Mouse (Mus musculus) heart, adult 11 months (tissue): Measurements from ENCODE around the gene Pknox2.

Source experiments
- DNase-seq: peaks from one replicate; pipeline ENCODE4 v3.0.0; 2022

Gene Pknox2

DNA sequence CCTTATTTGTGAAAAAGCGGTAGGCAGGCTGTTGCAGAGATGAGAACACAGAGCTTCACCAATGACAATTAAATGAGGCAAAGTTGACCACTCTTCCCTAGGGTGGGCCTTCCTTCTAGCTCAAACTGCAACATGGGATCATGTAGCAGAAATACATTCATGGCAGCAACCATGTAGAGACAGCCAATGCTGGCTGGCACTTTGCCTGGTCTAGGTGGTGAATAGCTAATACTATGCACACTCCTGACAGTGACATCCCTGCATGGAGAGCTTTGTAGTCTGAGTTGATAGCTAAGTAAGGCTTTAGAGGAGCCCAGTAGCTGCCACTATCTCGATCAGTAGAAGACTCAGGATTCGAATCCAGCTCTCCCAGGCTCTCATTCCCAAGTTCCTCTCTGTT, 48.6 kb downstream of the Pknox2 start:
- no peak for DNase-seq

- DNase-seq: peak; percentile 95
Observed at GRCm38 (mm10) chr9:37094230-37094990, 52.8 kb downstream of the Pknox2 start.

DNA sequence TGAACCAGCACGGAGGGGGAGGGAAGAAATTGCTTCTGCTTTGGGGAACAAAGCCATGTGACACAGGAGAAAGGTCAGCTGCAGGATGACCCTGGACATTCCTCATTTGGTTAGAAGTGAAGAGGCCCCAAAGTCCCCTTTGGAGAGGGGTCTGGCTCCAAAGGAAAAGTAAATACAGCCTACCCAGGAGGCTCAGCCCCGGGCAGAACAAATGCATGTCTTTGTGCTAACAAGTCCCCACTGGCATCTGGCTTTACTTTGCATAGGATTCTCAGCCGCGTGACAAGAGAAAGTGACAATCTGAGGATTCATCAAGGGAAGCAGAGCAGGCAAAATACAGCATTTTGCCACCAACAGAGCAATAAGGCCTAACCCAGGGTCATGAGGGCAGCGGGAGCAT, 54.1 kb downstream of the Pknox2 start:
- no peak for DNase-seq

DNA sequence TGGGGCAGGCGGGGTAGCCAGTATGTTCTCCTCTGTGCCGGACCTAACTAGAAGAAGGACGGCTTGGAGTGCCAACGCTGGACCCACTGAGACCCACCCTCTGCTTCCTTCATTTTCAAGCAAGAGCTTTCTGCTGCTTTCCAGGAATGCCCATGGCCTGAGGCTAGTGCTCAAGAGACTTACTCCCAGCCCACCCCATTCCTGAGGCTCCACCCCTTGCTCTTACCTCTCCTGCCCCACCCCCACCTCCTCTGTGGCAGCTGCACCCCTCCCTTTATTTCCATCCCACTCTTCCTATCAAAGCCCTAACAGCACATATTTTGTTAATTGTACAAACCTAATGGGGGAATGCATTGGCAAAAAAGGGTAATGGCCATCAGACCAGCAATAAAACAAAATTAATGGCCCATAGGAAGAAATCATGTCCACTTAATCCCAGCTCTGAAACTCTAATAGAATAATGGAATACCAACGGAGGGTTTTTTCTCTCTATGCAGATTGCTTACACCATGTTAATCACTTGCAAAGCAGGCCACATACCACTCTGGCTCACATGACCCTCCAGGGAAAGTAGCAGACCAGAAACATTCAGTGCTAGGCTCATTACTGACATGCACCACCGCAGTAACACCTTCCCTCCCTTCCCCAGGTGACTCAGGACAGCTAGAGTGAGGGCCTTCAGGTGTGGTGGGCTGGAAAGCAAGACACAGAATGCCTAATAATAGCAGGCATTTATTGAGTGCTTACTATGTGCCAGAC, 57.1 kb downstream of the Pknox2 start:
- no peak for DNase-seq

- DNase-seq: peak; percentile 95
Observed at GRCm38 (mm10) chr9:37085370-37085769, 61.8 kb downstream of the Pknox2 start.

DNA sequence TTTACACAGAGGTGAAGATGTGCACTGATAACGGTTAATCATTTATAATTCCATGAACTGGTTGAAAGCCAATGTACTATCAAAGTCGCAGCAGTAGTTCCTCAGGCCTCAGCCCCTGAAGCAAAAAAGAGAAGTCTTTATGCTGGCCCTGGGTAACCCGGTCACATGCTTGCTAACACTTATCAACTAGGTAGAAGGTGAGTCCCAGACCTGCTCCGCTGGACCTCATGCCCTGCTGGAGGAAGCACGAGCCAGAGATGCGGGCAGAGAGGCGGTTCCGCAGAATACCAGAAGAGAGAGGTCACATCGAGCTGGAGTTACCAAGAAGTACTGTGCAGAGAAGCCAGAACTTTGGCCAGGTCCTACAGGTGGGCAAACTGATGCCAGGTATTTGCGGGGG, 65.0 kb downstream of the Pknox2 start:
- DNase-seq: no peak

DNA sequence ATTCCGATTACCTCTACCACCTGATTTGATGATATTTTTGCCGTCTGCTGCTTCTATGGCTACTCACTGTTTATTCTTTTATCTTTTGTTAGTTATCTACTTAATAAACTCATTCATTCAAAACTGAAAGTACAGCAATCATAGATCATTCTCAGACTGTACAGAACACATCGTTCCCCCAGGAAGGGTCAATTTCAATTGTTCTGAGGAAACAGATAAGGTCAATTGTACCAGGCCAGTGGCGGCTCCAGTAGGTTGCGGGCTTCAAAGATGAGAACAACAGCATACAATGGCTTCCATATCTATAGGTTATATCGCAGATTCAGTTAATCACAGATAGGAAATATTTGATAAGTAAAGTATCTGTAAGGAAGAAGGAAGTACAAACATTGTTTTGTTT, 66.9 kb downstream of the Pknox2 start:
- no peak for DNase-seq

- no peak for DNase-seq
Observed at GRCm38 (mm10) chr9:37077063-37077418, 70.2 kb downstream of the Pknox2 start.

- DNase-seq: no peak
Observed at GRCm38 (mm10) chr9:37076386-37077062, 70.7 kb downstream of the Pknox2 start.

DNA sequence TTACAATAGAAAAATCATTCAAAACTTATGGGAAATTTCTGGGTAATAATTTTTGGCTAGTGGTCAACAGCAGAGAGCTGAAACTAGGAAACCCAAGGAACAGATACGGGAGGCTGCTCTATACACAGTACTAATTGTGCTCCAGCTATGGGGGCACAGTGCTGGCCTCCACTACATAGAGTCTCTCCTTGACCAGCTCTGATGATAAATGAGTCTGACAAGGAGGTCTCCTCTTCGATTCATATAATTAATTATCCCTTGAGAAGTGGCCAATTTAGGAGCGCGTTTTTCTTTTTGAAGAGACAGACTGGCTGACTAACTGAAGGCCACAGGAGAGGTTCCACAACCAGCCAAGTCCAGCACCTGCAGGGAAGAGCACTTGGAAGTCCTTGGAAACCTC, 71.3 kb downstream of the Pknox2 start:
- DNase-seq: no peak

DNA sequence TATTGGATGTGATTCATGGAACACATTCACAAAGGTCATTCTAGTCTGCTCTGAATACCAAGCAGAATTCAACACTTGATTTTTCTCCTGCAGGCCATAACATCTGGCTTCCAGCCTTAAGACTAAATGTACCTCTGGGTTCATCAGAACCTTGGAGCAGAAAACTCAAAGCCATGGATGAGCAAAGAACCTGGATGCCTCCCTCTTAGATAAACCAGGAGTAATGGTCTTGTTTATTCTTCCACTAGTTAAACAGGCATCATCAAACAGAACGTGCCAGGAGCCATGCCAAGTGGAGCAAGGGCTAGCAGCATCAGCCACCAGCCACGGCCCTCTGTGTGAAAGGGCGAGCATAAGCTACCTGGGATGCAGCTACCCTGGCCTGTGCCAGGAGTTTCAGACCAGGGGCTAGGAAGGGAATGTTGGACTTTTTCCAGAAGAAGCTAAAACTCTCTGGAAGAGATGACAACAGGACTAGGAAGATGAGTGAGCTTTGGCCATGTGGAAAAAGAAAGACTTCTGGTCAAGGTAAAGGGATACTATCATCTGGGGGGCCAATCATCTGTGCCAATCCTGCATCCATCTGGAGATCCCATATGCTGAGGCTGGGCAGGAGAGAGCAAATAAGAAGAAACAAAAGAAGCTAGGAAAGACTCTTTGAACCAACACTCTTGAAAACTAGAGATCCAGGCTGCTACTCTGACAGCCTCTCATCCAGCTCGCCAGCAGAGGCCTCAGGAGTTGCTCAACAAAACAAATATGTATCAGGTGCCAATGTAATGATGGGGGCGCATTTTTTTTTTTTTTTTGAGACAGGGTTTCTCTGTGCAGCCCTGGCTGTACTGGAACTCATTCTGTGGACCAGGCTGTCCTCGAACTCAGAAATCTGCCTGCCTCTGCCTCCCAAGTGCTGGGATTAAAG, 77.6 kb downstream of the Pknox2 start:
- no peak for DNase-seq

DNA sequence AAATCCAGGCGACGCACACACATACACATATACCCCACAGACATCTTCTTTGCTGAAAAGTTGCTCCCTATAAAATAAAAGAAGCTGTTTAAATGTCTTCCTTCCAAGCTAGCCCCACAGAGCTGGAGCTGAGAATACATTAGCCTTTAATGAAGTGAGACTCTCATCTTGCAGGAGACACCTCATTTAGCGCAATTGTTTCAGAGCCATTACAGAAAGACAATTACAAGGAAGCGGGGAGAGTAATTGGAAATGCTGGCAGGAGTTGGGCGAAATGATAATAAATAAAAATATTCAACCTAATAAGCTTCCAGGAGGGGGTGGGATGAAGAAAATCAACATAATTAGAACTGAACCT, 79.8 kb downstream of the Pknox2 start:
- no peak for DNase-seq

DNA sequence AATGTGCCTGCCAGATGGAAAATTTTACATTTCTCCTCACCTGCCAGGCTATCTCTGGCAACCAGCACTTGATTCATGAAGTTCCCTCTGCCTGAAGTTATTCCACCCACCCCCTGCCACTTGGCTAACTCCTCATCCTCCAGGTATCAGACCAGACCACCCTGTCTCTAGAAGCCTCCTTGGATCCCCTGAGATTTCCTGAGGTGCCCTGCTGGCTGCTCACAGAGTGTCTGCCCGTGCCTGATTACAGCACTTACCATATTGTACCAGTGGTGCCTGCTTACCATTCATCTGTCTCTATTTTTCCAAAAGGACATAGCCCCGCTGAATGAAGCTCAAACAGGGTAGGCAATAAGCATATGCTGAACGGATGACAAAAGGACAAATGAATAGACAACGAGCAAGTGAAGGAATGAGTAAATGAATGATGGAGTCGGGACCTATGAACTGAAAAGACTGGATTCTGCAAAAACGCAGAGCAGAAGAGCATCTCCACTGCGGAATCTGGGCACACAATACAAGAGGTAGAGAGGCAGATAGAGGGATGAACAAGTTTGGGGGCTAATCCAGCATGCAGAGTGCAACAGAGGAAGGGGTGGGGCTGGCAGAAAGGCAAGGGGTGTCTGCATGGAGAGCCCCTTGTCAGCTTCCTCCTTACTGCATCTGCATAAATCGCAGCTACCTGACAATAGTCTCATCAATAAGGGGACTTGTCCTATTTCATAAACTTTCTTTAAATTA, 80.3 kb downstream of the Pknox2 start:
- DNase-seq: no peak

- DNase-seq: no peak
Observed at GRCm38 (mm10) chr9:37061627-37062026, 85.6 kb downstream of the Pknox2 start.

DNA sequence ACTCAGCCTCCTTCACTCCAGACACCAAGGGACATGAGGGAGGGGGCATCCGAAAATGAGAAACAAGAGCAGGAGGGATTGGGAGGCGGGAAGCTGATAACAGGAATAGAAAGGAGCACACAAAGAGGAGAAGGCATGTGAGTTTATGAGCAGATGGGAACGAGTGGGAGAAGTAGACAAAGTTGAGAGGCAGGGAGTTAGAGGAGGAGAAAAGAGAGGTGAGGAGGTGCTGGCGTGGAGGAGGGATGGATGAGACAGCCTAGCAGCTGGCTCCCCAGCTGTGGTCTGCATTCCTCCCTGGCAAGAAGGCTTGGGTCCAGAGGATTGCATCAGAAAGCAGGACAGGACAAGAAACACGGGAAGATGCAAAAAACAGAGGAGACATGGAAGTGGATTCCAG, 92.5 kb downstream of the Pknox2 start:
- peak; percentile 97 for DNase-seq

DNA sequence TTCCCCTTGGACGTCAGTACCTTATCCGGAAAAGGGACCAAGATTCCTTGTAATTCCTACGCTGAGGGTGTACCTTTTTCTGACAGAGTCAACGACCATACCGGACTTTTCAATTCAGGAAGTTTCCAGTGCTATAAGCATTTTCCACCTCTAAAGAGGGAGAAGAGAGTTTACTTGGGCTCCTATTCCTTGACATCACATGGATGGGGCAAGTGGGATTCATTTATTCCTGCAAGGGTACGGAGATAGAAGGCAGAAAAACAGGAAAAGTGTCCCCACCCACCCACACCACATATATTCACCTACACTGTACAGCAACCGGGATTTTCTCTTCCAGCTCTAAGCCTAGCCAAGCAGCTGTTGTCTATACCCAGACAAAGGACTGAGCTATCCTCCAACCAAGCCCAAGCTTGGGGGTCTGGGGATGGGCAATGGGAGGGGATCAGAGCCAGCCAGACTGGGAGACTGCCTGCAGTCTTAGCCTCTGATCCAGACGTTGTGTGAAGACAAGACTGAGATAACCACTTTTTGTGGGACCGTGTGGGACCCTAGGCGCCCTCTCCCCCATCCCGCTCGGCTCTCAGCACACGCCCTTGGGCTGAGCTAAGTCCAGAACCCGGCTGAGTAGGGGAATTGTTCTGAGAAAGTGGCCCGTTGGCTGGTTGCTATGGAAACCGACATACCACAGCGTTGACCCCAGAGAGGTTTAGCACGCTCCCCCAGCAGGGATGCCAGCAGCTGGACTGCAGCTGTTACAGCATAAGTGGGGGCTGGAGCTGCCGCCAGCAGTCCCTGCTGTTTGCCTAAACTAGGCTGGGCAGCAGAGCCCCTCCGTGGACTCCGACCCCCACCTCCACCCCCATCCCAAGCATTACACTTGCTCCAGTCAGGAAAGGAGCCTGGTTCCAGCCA, 93.3 kb downstream of the Pknox2 start:
- peak; percentile 98 for DNase-seq

DNA sequence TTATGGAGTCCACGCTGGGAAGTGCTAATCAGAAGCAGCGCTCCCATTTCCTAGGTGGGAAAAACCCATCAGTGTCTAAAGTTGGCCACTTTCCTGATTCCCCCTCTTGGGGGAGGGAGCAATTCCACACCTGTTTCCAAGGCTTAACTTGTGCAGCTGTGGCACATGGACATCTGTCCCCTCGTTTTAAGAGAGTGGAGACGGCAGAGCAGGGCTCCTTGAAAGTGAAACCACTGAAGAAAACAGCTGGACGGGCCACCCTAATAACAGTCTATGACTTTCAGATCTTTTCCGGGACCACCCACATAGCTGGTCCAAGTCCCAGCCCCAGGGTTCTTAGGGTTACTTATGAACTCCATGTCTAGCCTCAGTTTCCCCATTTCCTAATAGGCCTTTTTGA, 94.2 kb downstream of the Pknox2 start:
- peak; percentile 97 for DNase-seq

- no peak for DNase-seq
Observed at GRCm38 (mm10) chr9:37051669-37052068, 95.5 kb downstream of the Pknox2 start.

- peak; percentile 97 for DNase-seq
Observed at GRCm38 (mm10) chr9:37047490-37047889, 99.7 kb downstream of the Pknox2 start.

- peak; percentile 68 for DNase-seq
Observed at GRCm38 (mm10) chr9:37045875-37046274, 101.3 kb downstream of the Pknox2 start.

DNA sequence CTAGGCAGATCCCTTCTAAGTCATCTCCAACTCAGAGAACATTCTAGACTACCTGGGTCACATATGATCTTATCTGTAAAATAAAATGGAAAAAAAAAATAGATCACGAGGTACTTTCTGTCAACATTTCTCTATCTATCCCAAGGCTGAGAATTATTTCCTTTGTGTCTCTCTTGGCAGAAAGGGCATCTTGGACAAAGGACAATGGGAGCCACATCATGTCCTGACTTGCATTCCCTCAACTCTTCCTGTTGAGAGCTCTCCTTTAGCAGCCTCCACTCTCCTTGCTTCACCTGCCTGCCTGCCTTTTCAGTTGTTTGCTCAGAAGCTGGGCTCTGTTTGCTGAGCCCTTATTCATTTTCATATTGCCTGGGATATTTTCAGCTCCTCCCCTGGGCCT, 103.0 kb downstream of the Pknox2 start:
- DNase-seq: peak; percentile 52
